13 mouse cellular contexts compared by ENCODE assay signal in genomic region chr6:118825400-118825871, GRCm38 (mm10).
DNase-seq lines count a peak whose midpoint lies in the region; ATAC-seq and TF ChIP-seq lines count a peak whose summit lies in the region.
"Had no signal": no experiment of that assay in that cellular context is flagged by ENCODE, and none has a peak within 500 bp of the region (broad histone marks: within the 10 kb centered on the region; RNA-seq: fewer than 3 reads in every experiment).

No protein-coding gene starts in this region.

- H3K9me3 ChIP-seq in heart, embryonic 10.5 days: no peaks in the 10 kb centered on the region
- no peaks in the 10 kb centered on the region for H3K9me3 ChIP-seq in stomach, embryonic 14.5 days (ENCODE audit: control insufficient read depth, low read depth, low read length)
- H3K9me3 ChIP-seq in stomach, postnatal 0 days (ENCODE audit: control insufficient read depth, low read length): no peaks in the 10 kb centered on the region
- H3K9me3 ChIP-seq: embryonic facial prominence, embryonic 15.5 days; midbrain, embryonic 15.5 days had no signal

- WGBS in heart, embryonic 10.5 days: 53% methylated on average over 6 of the region's 6 CpGs
- 50% methylated on average over 6 of the region's 6 CpGs for WGBS in stomach, embryonic 14.5 days
- 31% methylated on average over 6 of the region's 6 CpGs for WGBS in stomach, postnatal 0 days

- no peak overlapping the region for H3K27ac ChIP-seq in heart, embryonic 10.5 days
- 0 out of 2 replicates have a peak overlapping the region, but pooled peaks have one; percentile 11 for H3K27ac ChIP-seq in stomach, embryonic 14.5 days (ENCODE audit: low read length)
- H3K27ac ChIP-seq in stomach, postnatal 0 days (replicated peaks): no peak overlapping the region
- H3K27ac ChIP-seq: embryonic facial prominence, embryonic 15.5 days; liver, embryonic 14.5 days; midbrain, embryonic 15.5 days had no signal

- H3K4me2 ChIP-seq in stomach, embryonic 14.5 days (replicated peaks; ENCODE audit: low read depth, low read length): no peak overlapping the region
- no peak overlapping the region for H3K4me2 ChIP-seq in stomach, postnatal 0 days (replicated peaks; ENCODE audit: low read depth)
- H3K4me2 ChIP-seq: embryonic facial prominence, embryonic 15.5 days; midbrain, embryonic 15.5 days had no signal

- H3K27me3 ChIP-seq in heart, embryonic 10.5 days (ENCODE audit: insufficient read depth, poor library complexity, severe bottlenecking): no peaks in the 10 kb centered on the region
- no peaks in the 10 kb centered on the region for H3K27me3 ChIP-seq in stomach, embryonic 14.5 days (ENCODE audit: control insufficient read depth, insufficient read depth, low read length)
- H3K27me3 ChIP-seq in stomach, postnatal 0 days (ENCODE audit: control insufficient read depth, insufficient read depth, low read length): no peaks in the 10 kb centered on the region
- H3K27me3 ChIP-seq: embryonic facial prominence, embryonic 15.5 days; midbrain, embryonic 15.5 days had no signal

- H3K4me1 ChIP-seq in heart, embryonic 10.5 days: peaks cover 75% of the 10 kb centered on the region
- peaks cover 12% of the 10 kb centered on the region; the same call in 1 of the 2 replicates for H3K4me1 ChIP-seq in stomach, embryonic 14.5 days (ENCODE audit: control insufficient read depth, insufficient read depth, low read length)
- H3K4me1 ChIP-seq in stomach, postnatal 0 days (replicated peaks; ENCODE audit: control insufficient read depth, insufficient read depth): no peaks in the 10 kb centered on the region

- no peak for TF ChIP-seq EP300 in stomach, postnatal 0 days (optimal IDR thresholded peaks at IDR 0.05)

- H3K36me3 ChIP-seq in heart, embryonic 10.5 days: no peaks in the 10 kb centered on the region
- no peaks in the 10 kb centered on the region for H3K36me3 ChIP-seq in stomach, embryonic 14.5 days (ENCODE audit: control insufficient read depth, insufficient read depth, low read length)
- H3K36me3 ChIP-seq in stomach, postnatal 0 days (ENCODE audit: control insufficient read depth, insufficient read depth, low read length): no peaks in the 10 kb centered on the region
- H3K36me3 ChIP-seq: embryonic facial prominence, embryonic 15.5 days; midbrain, embryonic 15.5 days had no signal

- no peak overlapping the region for H3K4me3 ChIP-seq in heart, embryonic 10.5 days
- no peak overlapping the region for H3K4me3 ChIP-seq in stomach, embryonic 14.5 days (ENCODE audit: low read depth, low read length)
- H3K4me3 ChIP-seq in stomach, postnatal 0 days (ENCODE audit: low read depth, low read length): no peak overlapping the region
- H3K4me3 ChIP-seq: embryonic facial prominence, embryonic 15.5 days; midbrain, embryonic 15.5 days had no signal

- DNase-seq in heart, adult 11 months: peak; percentile 97
- DNase-seq in heart, embryonic 10.5 days (ENCODE audit: low spot score): no peak
- DNase-seq in stomach, postnatal 0 days (ENCODE audit: low spot score): no peak
- DNase-seq in kidney, postnatal 25 days: peak; percentile 26 to 66
- DNase-seq in spleen, postnatal 36 days (ENCODE audit: low spot score in 2 of 2): no peak
- no peak for DNase-seq in thymus, postnatal 36 days
- no peak for DNase-seq in right cerebral cortex, postnatal 36 days (ENCODE audit: low spot score in 2 of 2)
- DNase-seq: adrenal gland, postnatal 25 days; cerebellum, adult 9-11 months had no signal

- H3K9ac ChIP-seq in stomach, embryonic 14.5 days (replicated peaks; ENCODE audit: low read depth, low read length): no peak overlapping the region
- no peak overlapping the region for H3K9ac ChIP-seq in stomach, postnatal 0 days (ENCODE audit: low read length)
- H3K9ac ChIP-seq: embryonic facial prominence, embryonic 15.5 days; liver, embryonic 14.5 days; midbrain, embryonic 15.5 days had no signal

- ATAC-seq in stomach, embryonic 14.5 days (ENCODE audit: insufficient number of reproducible peaks, insufficient read depth, low FRiP score, low read depth): no peak
- no peak for ATAC-seq in stomach, postnatal 0 days (ENCODE audit: low FRiP score, low TSS enrichment)
- ATAC-seq: midbrain, embryonic 15.5 days had no signal

- TF ChIP-seq CTCF in stomach, postnatal 0 days (IDR thresholded peaks at IDR 0.05; ENCODE audit: low read depth): no peak

Comparison
In these comparisons a context has a peak if more than half of its experiments do, and no peak if none do; other contexts are left out.
1. DNase-seq: peak in heart, adult 11 months (single experiment) and kidney, postnatal 25 days (2 of 2); none in heart, embryonic 10.5 days (single experiment), stomach, postnatal 0 days (single experiment), spleen, postnatal 36 days (0 of 2), thymus, postnatal 36 days (0 of 2) and right cerebral cortex, postnatal 36 days (0 of 2).